Mouse (Mus musculus) lung, adult 2 months (tissue): Measurements from ENCODE around the gene Ccdc88b.

Experiments used
- CTCF ChIP-seq: fragments of 200-500 bp; IDR thresholded peaks from 2 replicates; pipeline ENCODE4 v1.5.1; 2011; ENCODE audit warnings: mild to moderate bottlenecking, low read length, control low read depth; ENCODE audit not compliant: insufficient read depth
- POLR2A ChIP-seq: fragments of 200-500 bp; IDR thresholded peaks from 2 replicates; pipeline ENCODE4 v1.6.1; 2011; ENCODE audit warnings: low read depth, mild to moderate bottlenecking, control low read depth, low read length, borderline replicate concordance; ENCODE audit errors: extremely low read depth

DNA sequence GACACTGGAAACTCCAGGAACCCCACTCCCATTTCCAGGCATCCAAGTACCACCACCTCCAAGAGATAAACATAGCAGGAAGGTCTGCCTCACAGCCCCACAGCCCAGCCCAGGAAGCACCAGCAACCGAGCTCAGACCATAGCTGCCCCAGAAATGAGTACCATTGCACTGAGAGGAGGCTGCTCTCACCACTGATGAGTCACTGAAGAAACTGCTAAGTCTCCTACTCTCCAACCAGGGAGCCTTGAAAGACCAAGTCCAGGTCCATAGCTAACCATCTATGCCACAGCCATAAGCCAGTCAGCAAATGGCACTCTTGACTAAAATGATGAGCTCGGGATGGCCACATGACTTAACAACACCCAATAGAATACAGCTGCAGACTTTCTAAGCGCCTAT is 31.4 kb downstream of the Ccdc88b start:
- TF ChIP-seq CTCF (no peak), POLR2A (no peak)
